Mouse (Mus musculus) testis, postnatal 14 days (tissue): ENCODE results near the gene Crhr1.
"Not testable (repeated sequence)": the region's sequence is repeated elsewhere in the genome, so short reads cannot be mapped to it uniquely, and the experiment has no call there.

Experiments used
- DNase-seq: peaks from one replicate; pipeline ENCODE4 v3.0.0; 2021; ENCODE audit warnings: low spot score

The Crhr1 gene

DNA sequence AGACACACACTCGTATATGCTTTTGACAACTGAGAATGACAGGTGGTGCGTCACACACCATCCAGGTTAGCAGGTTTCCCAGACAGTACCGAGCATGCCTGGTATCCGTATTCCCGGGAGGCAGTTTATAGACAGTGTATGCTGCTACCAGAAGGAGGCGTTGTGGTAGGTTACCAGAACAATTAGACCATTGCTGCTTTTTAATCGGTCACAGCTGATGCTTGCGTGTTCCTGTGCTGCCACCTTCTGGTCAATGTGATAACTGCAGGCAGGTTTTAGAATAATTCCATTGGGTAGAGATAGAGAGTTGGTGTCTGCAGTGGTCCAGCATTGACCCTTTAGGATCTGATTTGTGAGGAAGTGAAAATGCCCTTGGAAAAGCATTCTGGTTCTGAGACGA, 63.1 kb downstream of the Crhr1 start:
- DNase-seq = peak; percentile 73

GRCm38 (mm10) chr11:104197861-104198260, 65.2 kb downstream of the Crhr1 start:
- DNase-seq = no peak

DNA sequence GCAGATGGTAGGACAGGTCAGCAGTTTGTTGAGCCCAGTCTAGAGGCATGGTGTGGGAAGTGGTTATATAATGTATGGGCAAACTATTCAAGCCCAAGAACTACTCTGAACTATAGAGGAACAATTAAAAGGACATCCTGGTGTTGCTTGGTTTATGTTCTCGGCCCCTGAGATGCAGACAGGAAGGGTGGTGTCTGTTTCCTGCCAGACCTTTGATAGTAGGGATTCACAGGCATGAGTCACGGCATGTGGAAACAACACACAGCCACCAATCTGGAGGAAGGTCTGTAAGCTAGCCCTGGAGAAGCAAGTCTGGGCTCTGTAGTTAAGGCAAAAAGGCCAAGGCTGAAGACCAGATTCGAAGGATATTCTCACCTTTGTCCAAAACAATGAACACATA, 70.6 kb downstream of the Crhr1 start:
- no peak for DNase-seq

DNA sequence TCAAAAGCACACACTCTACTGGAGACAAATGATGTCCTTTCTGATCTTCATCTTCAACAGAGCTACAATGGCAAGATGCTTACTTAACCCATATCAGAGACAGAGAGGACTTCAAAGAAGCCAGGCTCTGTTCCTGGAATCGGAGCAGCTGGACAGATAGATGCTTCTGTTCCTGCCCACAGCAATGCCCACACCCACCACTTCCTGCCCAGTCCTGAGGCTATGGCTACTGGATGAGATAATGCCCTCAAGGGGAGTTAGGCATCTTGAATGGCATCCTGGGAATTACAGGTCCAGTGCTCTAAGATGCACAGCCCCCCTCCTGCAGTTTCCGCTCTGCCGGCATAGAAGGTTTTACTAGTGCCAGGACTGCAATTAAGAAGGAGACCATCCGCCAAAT, 73.9 kb downstream of the Crhr1 start:
- DNase-seq = no peak

DNA sequence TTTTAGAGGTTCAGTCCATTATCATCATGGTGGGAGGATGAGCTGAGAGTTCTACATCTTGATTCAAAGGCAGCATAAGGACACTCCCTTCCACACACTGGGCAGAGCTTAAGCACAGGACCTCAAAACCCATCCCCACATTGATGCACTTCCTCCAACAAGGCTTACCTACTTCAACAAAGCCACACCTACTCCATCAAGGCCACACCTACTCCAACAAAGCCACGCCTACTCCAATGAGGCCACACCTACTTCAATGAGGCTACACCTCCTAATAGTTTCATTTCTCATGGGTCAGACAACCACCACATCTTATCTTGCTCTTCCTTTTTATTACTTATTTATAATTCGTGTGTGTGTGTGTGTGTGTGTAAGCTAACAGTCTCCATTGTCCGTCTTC, 76.4 kb downstream of the Crhr1 start:
- DNase-seq = no peak

DNA sequence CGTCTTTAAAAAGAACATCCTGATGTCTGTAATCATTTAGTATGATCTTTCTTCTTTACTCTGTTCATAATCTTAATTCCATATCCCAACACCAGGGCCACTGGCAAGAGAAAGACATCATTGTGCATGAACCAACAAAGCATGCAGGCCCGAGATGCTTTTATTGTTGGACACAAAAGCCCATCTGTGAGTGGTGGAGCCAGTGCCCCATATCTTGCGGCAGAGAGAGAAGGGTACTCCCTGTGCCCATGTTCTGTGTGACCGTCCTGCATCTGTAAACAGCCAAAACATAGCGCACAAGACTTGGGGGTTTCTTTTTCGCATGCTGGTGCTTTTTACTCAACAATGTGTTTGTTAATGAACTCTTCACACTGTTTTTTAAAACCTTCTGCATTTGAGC, 78.6 kb downstream of the Crhr1 start:
- no peak for DNase-seq

DNA sequence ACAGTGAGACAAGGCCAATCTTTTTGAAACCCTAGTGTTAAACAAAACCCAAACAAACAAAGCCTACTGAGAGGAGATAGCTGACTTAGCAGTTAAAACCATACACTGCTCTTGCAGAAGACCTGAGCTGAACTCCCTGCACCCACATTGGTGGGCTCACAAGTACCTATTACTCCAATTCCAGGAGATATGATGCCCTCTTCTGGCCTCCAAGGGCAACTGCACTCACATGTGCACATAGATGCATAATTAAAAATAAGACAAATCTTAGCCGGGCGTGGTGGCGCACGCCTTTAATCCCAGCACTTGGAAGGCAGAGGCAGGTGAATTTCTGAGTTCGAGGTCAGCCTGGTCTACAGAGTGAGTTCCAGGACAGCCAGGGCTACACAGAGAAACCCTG, 81.5 kb downstream of the Crhr1 start:
- DNase-seq = not testable (repeated sequence)

DNA sequence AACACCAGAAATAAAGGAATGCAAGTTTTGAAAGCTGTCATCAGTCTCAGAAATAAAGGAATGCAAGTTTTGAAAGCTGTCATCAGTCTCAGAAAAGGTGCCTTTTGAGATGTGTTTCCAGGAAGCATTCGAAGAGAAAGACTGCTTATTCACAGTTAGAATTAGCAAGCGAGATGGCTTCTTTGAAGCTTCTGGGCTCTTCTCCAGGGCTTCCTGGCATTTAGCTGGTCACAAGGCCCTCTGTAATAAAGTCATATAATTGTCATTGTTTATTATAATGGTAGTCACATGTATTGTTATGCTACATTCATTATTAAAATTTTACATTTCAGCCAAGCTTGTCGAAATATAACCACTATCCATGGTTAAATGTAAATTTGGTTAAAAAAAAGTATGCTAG, 85.4 kb downstream of the Crhr1 start:
- DNase-seq = no peak

DNA sequence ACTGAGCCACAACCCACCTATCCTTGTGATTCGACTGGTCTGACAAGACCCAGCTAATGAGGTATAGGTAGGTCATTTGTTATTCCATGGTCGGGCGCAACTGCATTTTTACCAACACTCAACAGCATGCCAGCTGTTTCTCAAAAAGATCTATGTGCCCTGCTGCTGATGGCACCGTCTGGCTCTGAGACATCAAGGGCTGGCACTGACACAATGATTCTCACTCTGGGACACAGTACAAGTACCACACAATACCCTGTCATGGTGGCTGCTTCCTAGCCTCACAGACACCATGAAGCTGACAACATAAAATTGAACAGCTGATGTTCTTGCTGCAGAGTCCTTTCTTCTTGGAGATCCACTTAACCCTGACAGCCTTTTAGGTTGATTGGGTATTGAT, 87.6 kb downstream of the Crhr1 start:
- DNase-seq = no peak

- no peak for DNase-seq
Observed at GRCm38 (mm10) chr11:104221751-104222150, 89.1 kb downstream of the Crhr1 start.

- DNase-seq = no peak
Observed at GRCm38 (mm10) chr11:104223301-104223700, 90.6 kb downstream of the Crhr1 start.
